Mouse (Mus musculus) hindbrain, embryonic 14.5 days (tissue): ENCODE results near the gene Onecut3. TPM values are rescaled to one million over a fixed set of nuclear protein-coding genes. Genes with fewer than 3 reads are reported as not detected.

Experiments used
- ATAC-seq: fragments of 200-750 bp; cut with Nextera tagmentation; 2 replicates; pipeline ENCODE4 v1.8.0; 2017; ENCODE audit warnings: moderate number of reproducible peaks, mild to moderate bottlenecking, moderate TSS enrichment, moderate library complexity; ENCODE audit not compliant: low FRiP score
- DNase-seq: peaks from one replicate; pipeline ENCODE4 v3.0.0-alpha.2; 2015; ENCODE audit warnings: low spot score
- H3K27ac ChIP-seq: fragments of 300-500 bp; sonication (generic); 2 replicates; pipeline ENCODE4 v1.5.1; 2014; ENCODE audit warnings: mild to moderate bottlenecking, moderate library complexity
- H3K27me3 ChIP-seq: fragments of 300-500 bp; sonication (generic); 2 replicates; pipeline ENCODE4 v1.6.1; 2014; ENCODE audit warnings: mild to moderate bottlenecking, low read length, mixed read lengths; ENCODE audit not compliant: control insufficient read depth, insufficient read depth
- H3K36me3 ChIP-seq: fragments of 300-500 bp; sonication (generic); replicated peaks from 2 replicates; pipeline ENCODE4 v1.6.1; 2014; ENCODE audit not compliant: control insufficient read depth, insufficient read depth
- H3K4me1 ChIP-seq: fragments of 300-500 bp; sonication (generic); replicated peaks from 2 replicates; pipeline ENCODE4 v1.6.1; 2014; ENCODE audit warnings: antibody characterized with exemption, low read length, mixed read lengths; ENCODE audit not compliant: control insufficient read depth, insufficient read depth
- H3K4me2 ChIP-seq: fragments of 300-500 bp; sonication (generic); replicated peaks from 2 replicates; pipeline ENCODE4 v1.6.1; 2014; ENCODE audit warnings: mild to moderate bottlenecking, moderate library complexity
- H3K4me3 ChIP-seq: fragments of 300-500 bp; sonication (generic); replicated peaks from 2 replicates; pipeline ENCODE4 v1.5.1; 2014; ENCODE audit warnings: mild to moderate bottlenecking, low read length
- H3K9ac ChIP-seq: fragments of 300-500 bp; sonication (generic); 2 replicates; pipeline ENCODE4 v1.6.1; 2014
- H3K9me3 ChIP-seq: fragments of 300-500 bp; sonication (generic); 2 replicates; pipeline ENCODE4 v1.6.1; 2016; ENCODE audit warnings: low read length; ENCODE audit not compliant: control insufficient read depth
- WGBS: fragments of 180-500 bp; shearing (Covaris S2); extraction: QIAGEN DNeasy Blood & Tissue Kit; methylation state at CpG from one replicate; pipeline ENCODE4 v1.1.7; 2014; 5-methylcytosine and 5-hydroxymethylcytosine counted together
- polyA plus RNA-seq: library from polyadenylated mRNA; unstranded; fragments of >200 nt; fragmentation: Nextera tagmentation; extraction: Ambion mirVana; gene quantifications from 2 replicates; pipeline ENCODE4 v1.2.1, GENCODE M21; 2014

Onecut3 gene
- polyA plus RNA-seq, 1 experiment from 2014 or later: 2.3 TPM

DNA sequence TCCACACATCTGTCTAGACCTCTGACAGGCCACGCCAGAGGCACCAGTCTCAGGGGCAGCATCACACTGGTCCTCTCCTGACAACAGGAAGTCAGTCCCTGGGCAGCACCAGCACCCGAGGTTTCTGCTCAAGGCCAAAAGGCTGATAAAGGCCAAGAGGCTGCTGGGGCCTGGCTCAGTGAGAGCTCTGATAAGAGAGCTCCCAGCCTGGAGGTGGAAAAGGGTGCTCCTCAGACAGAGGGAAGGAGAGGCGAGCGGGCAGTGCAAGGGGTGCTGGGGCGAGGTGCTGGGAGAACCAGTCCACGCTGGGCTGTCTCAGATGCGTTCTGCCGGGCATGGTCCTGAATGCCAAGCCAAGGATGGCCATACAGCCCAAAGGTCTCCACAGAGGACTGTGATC lies 58.9 kb downstream of the Onecut3 start:
- DNase-seq (no peak), ATAC-seq (no peak)
- no peak overlapping the region for H3K27ac ChIP-seq
- H3K4me2 ChIP-seq: no peak overlapping the region
- no peaks in the 10 kb centered on the region for H3K9me3 ChIP-seq
- WGBS: 90% methylated on average over 8 of the region's 8 CpGs
- no peak overlapping the region for H3K9ac ChIP-seq
- H3K36me3 ChIP-seq: peaks cover 22% of the 10 kb centered on the region
- H3K27me3 ChIP-seq: no peaks in the 10 kb centered on the region
- peaks cover 6% of the 10 kb centered on the region; the same call in 1 of the 2 replicates for H3K4me1 ChIP-seq
- H3K4me3 ChIP-seq: no peak overlapping the region

DNA sequence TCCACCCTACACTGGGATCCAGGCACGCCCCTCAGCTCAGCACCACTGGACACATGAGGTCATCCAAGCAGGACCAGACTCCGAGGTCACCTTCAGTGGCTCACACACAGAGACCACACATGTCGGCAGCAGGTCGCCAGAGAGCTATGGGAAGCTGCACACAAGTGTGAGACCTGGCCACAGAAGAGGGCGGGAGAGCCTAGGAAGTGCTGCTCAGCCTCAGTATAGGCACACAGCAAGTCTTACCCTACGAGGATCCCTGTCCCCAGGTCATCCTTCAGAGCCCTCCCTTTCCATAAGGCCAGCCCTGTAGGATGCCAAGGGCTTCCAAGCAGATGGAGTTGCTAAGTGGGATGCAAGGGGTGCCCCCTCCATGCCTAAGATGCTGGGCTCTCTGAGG lies 59.4 kb downstream of the Onecut3 start:
- H3K4me2 ChIP-seq: no peak overlapping the region
- no peak overlapping the region for H3K27ac ChIP-seq
- ATAC-seq: no peak
- H3K4me3 ChIP-seq: no peak overlapping the region
- H3K27me3 ChIP-seq: no peaks in the 10 kb centered on the region
- no peak for DNase-seq
- peaks cover 19% of the 10 kb centered on the region for H3K36me3 ChIP-seq
- no peak overlapping the region for H3K9ac ChIP-seq
- H3K4me1 ChIP-seq: peaks cover 6% of the 10 kb centered on the region; the same call in 1 of the 2 replicates
- WGBS: 88% methylated on average over 6 of the region's 6 CpGs
- H3K9me3 ChIP-seq: no peaks in the 10 kb centered on the region

DNA sequence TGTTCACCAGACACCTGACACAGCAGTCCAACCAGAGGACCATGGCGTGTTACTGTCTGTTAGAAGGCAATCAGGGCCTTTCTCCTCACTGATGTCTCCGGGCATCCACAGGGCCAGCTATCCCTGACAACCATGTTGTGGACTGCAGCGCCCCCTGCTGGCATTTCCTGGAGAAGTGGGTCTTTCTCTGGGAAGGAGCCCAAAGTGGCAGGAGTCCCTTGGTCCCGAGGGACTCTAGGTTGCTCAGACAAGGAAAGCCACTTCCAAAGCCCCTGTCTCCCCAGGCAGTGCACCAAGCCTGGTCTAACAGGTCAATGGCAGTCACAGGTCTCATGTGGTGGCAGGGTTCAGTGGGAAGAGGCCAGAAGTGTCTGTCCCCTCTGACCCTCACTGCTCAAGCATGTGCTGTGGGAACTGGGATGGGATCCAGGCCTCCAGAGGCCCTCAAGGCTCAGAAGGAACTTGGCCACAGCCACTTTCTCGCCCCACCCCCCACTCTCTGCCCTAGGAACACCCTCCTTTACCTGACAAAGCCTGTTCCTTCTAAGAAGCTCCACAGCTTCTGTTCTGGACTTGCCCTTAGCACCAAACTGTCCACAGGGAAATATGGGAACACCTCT lies 62.8 kb downstream of the Onecut3 start:
- Histone ChIP-seq H3K4me3 (no peak overlapping the region), H3K4me1 (peaks cover 22% of the 10 kb centered on the region), H3K4me2 (no peak overlapping the region), H3K9me3 (no peaks in the 10 kb centered on the region), H3K27me3 (no peaks in the 10 kb centered on the region), H3K27ac (no peak overlapping the region), H3K9ac (no peak overlapping the region), H3K36me3 (no peaks in the 10 kb centered on the region)
- 38% methylated on average over 5 of the region's 5 CpGs for WGBS
- DNase-seq (peak; percentile 73), ATAC-seq (no peak)

DNA sequence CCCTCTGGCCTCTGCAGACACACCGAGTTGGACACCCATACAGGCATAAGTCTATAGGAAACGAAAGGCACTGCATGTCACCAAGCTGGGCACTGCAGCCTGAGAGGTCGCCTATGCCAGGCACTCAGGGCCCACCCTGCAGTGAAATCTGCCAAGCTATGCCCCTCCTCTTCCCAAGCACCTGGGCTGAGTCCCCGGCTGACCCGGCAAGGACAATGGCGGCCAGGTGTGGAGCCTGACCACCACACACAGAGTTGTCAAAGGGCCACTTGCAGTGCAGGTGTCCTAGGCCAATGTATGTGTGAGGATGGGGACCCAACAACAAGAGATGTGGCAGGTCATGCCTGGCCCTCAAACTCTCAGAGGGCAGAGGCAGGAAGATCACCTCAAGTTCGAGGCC lies 64.8 kb downstream of the Onecut3 start:
- Histone ChIP-seq H3K9ac (peak overlapping the region; percentile 17; the same call in 1 of the 2 replicates), H3K36me3 (no peaks in the 10 kb centered on the region), H3K9me3 (no peaks in the 10 kb centered on the region), H3K4me2 (no peak overlapping the region), H3K27me3 (no peaks in the 10 kb centered on the region), H3K4me1 (peaks cover 28% of the 10 kb centered on the region), H3K27ac (no peak overlapping the region), H3K4me3 (no peak overlapping the region)
- DNase-seq (no peak), ATAC-seq (no peak)
- 94% methylated on average over 7 of the region's 7 CpGs for WGBS

DNA sequence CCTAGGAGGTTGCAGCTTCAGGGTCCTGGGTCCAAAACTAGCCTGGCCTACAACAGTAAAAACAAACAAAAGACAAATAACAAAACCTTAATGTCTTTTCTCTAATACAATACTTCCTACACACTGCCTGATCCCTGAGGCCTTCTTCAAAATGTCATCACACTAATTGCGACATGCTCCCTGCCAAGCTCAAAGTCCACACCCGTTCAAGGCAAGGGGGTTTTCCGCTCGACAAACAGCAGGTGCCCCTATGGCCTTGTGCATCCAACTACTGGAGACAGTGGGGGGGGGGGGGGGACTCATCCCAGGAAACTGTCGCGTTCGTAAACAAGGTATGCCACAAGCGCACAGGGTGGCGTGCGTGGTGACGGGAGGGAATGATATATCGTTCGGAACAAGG lies 66.0 kb downstream of the Onecut3 start:
- DNase-seq (no peak), ATAC-seq (no peak; the same call in 1 of the 2 replicates)
- 4% methylated on average over 13 of the region's 13 CpGs for WGBS
- peak overlapping the region; percentile 93; the same call in 1 of the 2 replicates for H3K27ac ChIP-seq
- peak overlapping the region; percentile 97 for H3K9ac ChIP-seq
- peak overlapping the region; percentile 90 for H3K4me2 ChIP-seq
- no peaks in the 10 kb centered on the region; the same call in 1 of the 2 replicates for H3K36me3 ChIP-seq
- H3K4me1 ChIP-seq: peaks cover 28% of the 10 kb centered on the region
- H3K4me3 ChIP-seq: peak overlapping the region; percentile 99
- no peaks in the 10 kb centered on the region for H3K9me3 ChIP-seq
- no peaks in the 10 kb centered on the region for H3K27me3 ChIP-seq

DNA sequence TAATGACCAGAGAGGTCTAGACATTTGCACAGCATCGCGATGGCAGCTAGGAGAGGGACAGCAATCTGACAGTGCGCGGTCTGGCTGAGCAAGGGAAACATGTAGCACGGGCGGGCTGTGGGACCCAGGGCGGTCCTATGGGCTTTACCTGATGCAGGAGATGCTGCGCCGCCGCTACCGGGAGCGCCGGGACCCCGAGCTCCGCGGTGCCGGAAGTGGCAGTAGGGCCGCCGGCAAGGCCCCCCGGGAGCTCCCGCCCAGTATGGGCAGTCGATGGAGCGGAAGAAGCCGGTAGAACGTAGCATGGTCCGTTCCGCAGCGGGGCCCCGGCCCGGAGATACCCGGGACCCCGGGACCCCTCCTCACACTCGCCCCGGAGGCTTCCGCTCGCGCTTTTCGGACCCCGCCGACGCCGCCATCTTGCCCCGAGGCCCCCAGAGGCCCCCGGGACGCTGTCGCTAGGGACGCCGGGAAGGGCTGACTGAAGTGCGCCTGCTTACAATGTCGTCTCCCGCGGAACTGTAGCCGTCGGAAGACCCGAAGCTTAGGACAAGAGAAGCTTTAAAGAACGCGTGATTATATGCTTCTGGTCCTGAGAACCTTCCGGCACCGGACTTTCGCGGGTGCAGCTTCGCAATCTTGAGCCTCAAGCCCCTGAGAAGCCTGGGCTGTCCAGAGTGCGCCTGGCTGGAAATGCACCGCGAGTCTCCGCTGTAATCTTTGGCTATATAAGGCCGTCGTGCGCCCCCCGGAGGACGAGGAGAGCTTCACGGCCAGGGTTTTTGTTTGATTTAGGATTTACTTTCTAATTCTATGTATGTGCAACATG lies 66.7 kb downstream of the Onecut3 start, which contains the start of gene Rexo1:
Gene Rexo1, minus strand, starts transcription at position 445 of the 829 bp plus-strand sequence.
- peak within 1 kb of the TSS; percentile 90 for H3K4me2 ChIP-seq
- H3K4me3 ChIP-seq: peak within 1 kb of the TSS; percentile 99
- WGBS: under 1% methylated on average over 71 of the region's 72 CpGs
- H3K27me3 ChIP-seq: no peaks in the 10 kb centered on the region
- H3K9ac ChIP-seq: peak within 1 kb of the TSS; percentile 97
- H3K36me3 ChIP-seq: no peaks in the 10 kb centered on the region; the same call in 1 of the 2 replicates
- peaks cover 30% of the 10 kb centered on the region for H3K4me1 ChIP-seq
- H3K9me3 ChIP-seq: no peaks in the 10 kb centered on the region
- peak within 1 kb of the TSS; percentile 93 for H3K27ac ChIP-seq
- ATAC-seq (peak; percentile 87), DNase-seq (peak; percentile 93)

DNA sequence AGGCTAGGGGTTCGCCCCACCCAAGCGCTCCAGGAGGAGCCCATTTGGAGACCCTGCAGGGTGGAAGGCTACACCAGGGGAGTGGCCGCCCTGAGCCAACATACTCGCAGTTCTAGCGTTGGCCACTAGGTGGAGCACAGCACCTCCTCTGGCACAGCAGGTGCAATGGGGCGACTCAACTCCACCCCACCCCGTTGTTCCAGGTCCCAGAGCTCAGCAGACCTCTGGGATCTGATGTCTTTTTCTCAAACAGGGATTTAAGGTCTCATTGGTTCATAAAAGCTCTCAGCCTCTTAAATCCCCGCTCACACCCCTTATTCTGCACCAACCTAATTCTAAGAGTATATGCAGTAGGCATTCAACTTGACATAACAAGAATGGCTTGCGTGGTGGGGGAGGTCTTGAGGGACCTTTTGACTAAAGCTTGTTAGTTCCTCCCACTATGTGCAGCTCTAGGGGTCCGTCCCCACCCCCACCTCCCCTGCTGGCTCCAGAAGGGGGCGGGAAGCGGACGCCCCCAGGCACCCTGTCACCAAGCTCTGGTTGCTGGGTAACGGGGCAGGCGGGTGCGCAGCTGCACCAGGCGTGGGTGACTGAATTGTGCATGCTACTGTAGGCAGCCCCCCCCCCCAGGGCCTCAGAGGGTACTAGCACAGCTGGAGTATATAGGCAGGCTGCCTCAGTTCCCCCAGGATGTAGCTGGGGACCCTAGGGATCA lies 71.9 kb downstream of the Onecut3 start:
- ATAC-seq: peak; percentile 63
- Histone ChIP-seq H3K9me3 (no peaks in the 10 kb centered on the region), H3K4me2 (peak overlapping the region; percentile 41), H3K36me3 (peaks cover 13% of the 10 kb centered on the region), H3K4me3 (no peak overlapping the region), H3K9ac (peak overlapping the region; percentile 34; the same call in 1 of the 2 replicates), H3K27me3 (no peaks in the 10 kb centered on the region), H3K27ac (peak overlapping the region; percentile 68), H3K4me1 (peaks cover 34% of the 10 kb centered on the region)
- peak; percentile 85 for DNase-seq
- 8% methylated on average over 17 of the region's 17 CpGs for whole genome bisulfite sequencing
